Mouse (Mus musculus): Measurements from ENCODE around the gene Snapc2. TPM values are rescaled to one million over a fixed set of nuclear protein-coding genes. Genes with fewer than 3 reads are reported as not detected.

Gene Snapc2
- polyA plus RNA-seq (2015; fragmentation: Nextera tagmentation; extraction: Ambion mirVana), result 46.0 and 46.2 TPM in 2 replicates

- peak within 1 kb of the TSS; percentile 98 for H3K9ac ChIP-seq
- H3K4me2 ChIP-seq (replicated peaks), result peak within 1 kb of the TSS; percentile 77
- peaks cover 21% of the 10 kb centered on the region for H3K36me3 ChIP-seq
- peak within 1 kb of the TSS; percentile 99 for H3K4me3 ChIP-seq (replicated peaks)
- ATAC-seq, result peak; percentile 93
- H3K27ac ChIP-seq, result peak within 1 kb of the TSS; percentile 95
- under 1% methylated on average over 69 of the region's 69 CpGs for WGBS
- H3K9me3 ChIP-seq, result no peaks in the 10 kb centered on the region
- no peaks in the 10 kb centered on the region for H3K27me3 ChIP-seq (replicated peaks)
- peaks cover 36% of the 10 kb centered on the region for H3K4me1 ChIP-seq (replicated peaks)
These were observed at the start of gene Snapc2 for GRCm38 (mm10) chr8:4252934-4253841. Gene Snapc2 (plus strand): TSS chr8:4253080.

GRCm38 (mm10) chr8:4205246-4206123, 47.4 kb upstream of the Snapc2 start:
- H3K9me3 ChIP-seq, result no peaks in the 10 kb centered on the region
- H3K4me2 ChIP-seq (replicated peaks), result peak overlapping the region; percentile 46
- H3K36me3 ChIP-seq, result peaks cover 9% of the 10 kb centered on the region; the same call in 1 of the 2 replicates
- no peak overlapping the region for H3K27ac ChIP-seq
- no peaks in the 10 kb centered on the region for H3K27me3 ChIP-seq (replicated peaks)
- peak; percentile 46; the same call in 1 of the 2 replicates for ATAC-seq
- 0 out of 2 replicates have a peak overlapping the region, but pooled peaks have one; percentile 7 for H3K4me3 ChIP-seq (replicated peaks)
- WGBS, result 41% methylated on average over 38 of the region's 38 CpGs
- H3K9ac ChIP-seq, result 0 out of 2 replicates have a peak overlapping the region, but pooled peaks have one; percentile 1
- H3K4me1 ChIP-seq (replicated peaks), result peaks cover 21% of the 10 kb centered on the region

- Histone ChIP-seq H3K4me2 (replicated peaks) (peak overlapping the region; percentile 46), H3K9ac (0 out of 2 replicates have a peak overlapping the region, but pooled peaks have one; percentile 1), H3K27ac (peak overlapping the region; percentile 48), H3K36me3 (peaks cover 9% of the 10 kb centered on the region; the same call in 1 of the 2 replicates), H3K27me3 (replicated peaks) (no peaks in the 10 kb centered on the region), H3K4me3 (replicated peaks) (peak overlapping the region; percentile 7; the same call in 1 of the 2 replicates), H3K4me1 (replicated peaks) (peaks cover 21% of the 10 kb centered on the region), H3K9me3 (no peaks in the 10 kb centered on the region)
- ATAC-seq, result peak; percentile 65
- WGBS, result 22% methylated on average over 44 of the region's 44 CpGs
These were observed 46.5 kb upstream of the Snapc2 start for GRCm38 (mm10) chr8:4206182-4207015.

GRCm38 (mm10) chr8:4207016-4207350, 45.9 kb upstream of the Snapc2 start:
- Histone ChIP-seq H3K4me2 (replicated peaks) (peak overlapping the region; percentile 46), H3K27ac (peak overlapping the region; percentile 48)

GRCm38 (mm10) chr8:4211097-4211496, 41.8 kb upstream of the Snapc2 start:
- Histone ChIP-seq H3K9me3 (no peaks in the 10 kb centered on the region), H3K9ac (no peak overlapping the region), H3K36me3 (peaks cover 9% of the 10 kb centered on the region; the same call in 1 of the 2 replicates), H3K4me1 (replicated peaks) (peaks cover 44% of the 10 kb centered on the region), H3K27ac (no peak overlapping the region), H3K4me2 (replicated peaks) (no peak overlapping the region), H3K27me3 (replicated peaks) (peaks cover 7% of the 10 kb centered on the region), H3K4me3 (replicated peaks) (no peak overlapping the region)
- WGBS, result 76% methylated on average over 6 of the region's 6 CpGs
- no peak for ATAC-seq

More at GRCm38 (mm10) chr8:4207016-4207350, 45.9 kb upstream of the Snapc2 start:
- Histone ChIP-seq H3K4me3 (replicated peaks) (0 out of 2 replicates have a peak overlapping the region, but pooled peaks have one; percentile 7), H3K9ac (no peak overlapping the region), H3K27me3 (replicated peaks) (no peaks in the 10 kb centered on the region), H3K36me3 (peaks cover 9% of the 10 kb centered on the region; the same call in 1 of the 2 replicates), H3K4me1 (replicated peaks) (peaks cover 21% of the 10 kb centered on the region), H3K9me3 (no peaks in the 10 kb centered on the region)
- peak; percentile 64 for ATAC-seq
- 40% methylated on average over 2 of the region's 2 CpGs for WGBS

- peaks cover 45% of the 10 kb centered on the region for H3K4me1 ChIP-seq (replicated peaks)
- H3K27me3 ChIP-seq (replicated peaks), result peaks cover 22% of the 10 kb centered on the region
- H3K9ac ChIP-seq, result peak overlapping the region; percentile 56
- 1% methylated on average over 25 of the region's 25 CpGs for WGBS
- H3K27ac ChIP-seq, result 0 out of 2 replicates have a peak overlapping the region, but pooled peaks have one; percentile 56
- ATAC-seq, result peak; percentile 16
- peak overlapping the region; percentile 47 for H3K4me3 ChIP-seq (replicated peaks)
- no peaks in the 10 kb centered on the region for H3K9me3 ChIP-seq
- peaks cover 9% of the 10 kb centered on the region; the same call in 1 of the 2 replicates for H3K36me3 ChIP-seq
- H3K4me2 ChIP-seq (replicated peaks), result peak overlapping the region; percentile 96
These were observed 40.1 kb upstream of the Snapc2 start for GRCm38 (mm10) chr8:4212809-4213209.

- peak overlapping the region; percentile 47 for H3K4me3 ChIP-seq (replicated peaks)
- H3K27ac ChIP-seq, result peak overlapping the region; percentile 81
- peak overlapping the region; percentile 96 for H3K4me2 ChIP-seq (replicated peaks)
- H3K27me3 ChIP-seq (replicated peaks), result peaks cover 23% of the 10 kb centered on the region
- peak overlapping the region; percentile 56 for H3K9ac ChIP-seq
- no peaks in the 10 kb centered on the region for H3K9me3 ChIP-seq
- peaks cover 45% of the 10 kb centered on the region for H3K4me1 ChIP-seq (replicated peaks)
- peaks cover 9% of the 10 kb centered on the region; the same call in 1 of the 2 replicates for H3K36me3 ChIP-seq
- 5% methylated on average over 18 of the region's 18 CpGs for whole genome bisulfite sequencing
- ATAC-seq, result peak; percentile 76
These were observed 39.5 kb upstream of the Snapc2 start for GRCm38 (mm10) chr8:4213210-4214005.

GRCm38 (mm10) chr8:4214006-4214980, 38.6 kb upstream of the Snapc2 start:
- H3K36me3 ChIP-seq, result peaks cover 7% of the 10 kb centered on the region; the same call in 1 of the 2 replicates
- ATAC-seq, result peak; percentile 80
- H3K4me1 ChIP-seq (replicated peaks), result peaks cover 45% of the 10 kb centered on the region
- peak overlapping the region; percentile 96 for H3K4me2 ChIP-seq (replicated peaks)
- peak overlapping the region; percentile 81 for H3K27ac ChIP-seq
- H3K4me3 ChIP-seq (replicated peaks), result peak overlapping the region; percentile 47
- peak overlapping the region; percentile 56; the same call in 1 of the 2 replicates for H3K9ac ChIP-seq
- 8% methylated on average over 33 of the region's 33 CpGs for WGBS
- no peaks in the 10 kb centered on the region for H3K9me3 ChIP-seq
- H3K27me3 ChIP-seq (replicated peaks), result peaks cover 23% of the 10 kb centered on the region

- peak overlapping the region; percentile 97 for H3K4me2 ChIP-seq (replicated peaks)
- H3K4me3 ChIP-seq (replicated peaks), result peak overlapping the region; percentile 49
- no peaks in the 10 kb centered on the region for H3K36me3 ChIP-seq
- peak overlapping the region; percentile 57; the same call in 1 of the 2 replicates for H3K9ac ChIP-seq
- no peaks in the 10 kb centered on the region for H3K9me3 ChIP-seq
- no peak overlapping the region for H3K27ac ChIP-seq
- WGBS, result 9% methylated on average over 18 of the region's 18 CpGs
- H3K4me1 ChIP-seq (replicated peaks), result peaks cover 45% of the 10 kb centered on the region
- ATAC-seq, result no peak
- H3K27me3 ChIP-seq (replicated peaks), result peaks cover 23% of the 10 kb centered on the region
These were observed 36.6 kb upstream of the Snapc2 start for GRCm38 (mm10) chr8:4216296-4216695.
